Mouse (Mus musculus) hindbrain, embryonic 12.5 days (tissue): ENCODE data around the gene Foxp2. TPM values are rescaled to one million over a fixed set of nuclear protein-coding genes. Genes with fewer than 3 reads are reported as not detected.

ENCODE experiments used
- ATAC-seq: fragments of 200-750 bp; cut with Nextera tagmentation; 2 replicates; pipeline ENCODE4 v1.8.0; 2017; ENCODE audit warnings: moderate TSS enrichment; ENCODE audit not compliant: low FRiP score
- H3K27ac ChIP-seq: fragments of 300-500 bp; sonication (generic); 2 replicates; pipeline ENCODE4 v1.5.1; 2016; ENCODE audit warnings: mild to moderate bottlenecking
- H3K27me3 ChIP-seq: fragments of 300-500 bp; sonication (generic); 2 replicates; pipeline ENCODE4 v1.6.1; 2016; ENCODE audit warnings: mild to moderate bottlenecking
- H3K36me3 ChIP-seq: fragments of 300-500 bp; sonication (generic); 2 replicates; pipeline ENCODE4 v1.6.1; 2016; ENCODE audit warnings: mild to moderate bottlenecking
- H3K4me1 ChIP-seq: fragments of 300-500 bp; sonication (generic); 2 replicates; pipeline ENCODE4 v1.6.1; 2016
- H3K4me2 ChIP-seq: fragments of 300-500 bp; sonication (generic); replicated peaks from 2 replicates; pipeline ENCODE4 v1.6.1; 2016; ENCODE audit warnings: mild to moderate bottlenecking
- H3K4me3 ChIP-seq: fragments of 300-500 bp; sonication (generic); 2 replicates; pipeline ENCODE4 v1.5.1; 2016; ENCODE audit warnings: mild to moderate bottlenecking
- H3K9ac ChIP-seq: fragments of 300-500 bp; sonication (generic); 2 replicates; pipeline ENCODE4 v1.6.1; 2016; ENCODE audit warnings: mild to moderate bottlenecking, moderate library complexity
- H3K9me3 ChIP-seq: fragments of 300-500 bp; sonication (generic); replicated peaks from 2 replicates; pipeline ENCODE4 v1.6.1; 2016; ENCODE audit warnings: mild to moderate bottlenecking
- WGBS: fragments of 180-500 bp; shearing (Covaris S2); methylation state at CpG from one replicate; pipeline ENCODE4 v1.1.7; 2016; 5-methylcytosine and 5-hydroxymethylcytosine counted together
- polyA plus RNA-seq: library from polyadenylated mRNA; unstranded; fragments of >200 nt; fragmentation: Nextera tagmentation; extraction: Ambion mirVana; gene quantifications from 2 replicates; pipeline ENCODE4 v1.2.1, GENCODE M21; 2016

Foxp2 gene
- polyA plus RNA-seq, 1 experiment from 2014 or later: 48.4 TPM

- H3K27ac ChIP-seq: no peak overlapping the region
- H3K4me1 ChIP-seq: no peaks in the 10 kb centered on the region
- no peak overlapping the region for H3K4me2 ChIP-seq
- WGBS: 78% methylated on average over 2 of the region's 2 CpGs
- no peak overlapping the region for H3K9ac ChIP-seq
- no peak for ATAC-seq
- no peaks in the 10 kb centered on the region for H3K36me3 ChIP-seq
- no peak overlapping the region for H3K4me3 ChIP-seq
- no peaks in the 10 kb centered on the region for H3K27me3 ChIP-seq
- no peaks in the 10 kb centered on the region for H3K9me3 ChIP-seq
Measured at GRCm38 (mm10) chr6:15316948-15317347, 415.8 kb downstream of the Foxp2 start.

- no peaks in the 10 kb centered on the region for H3K4me1 ChIP-seq
- no peaks in the 10 kb centered on the region for H3K9me3 ChIP-seq
- no peak overlapping the region for H3K9ac ChIP-seq
- H3K27me3 ChIP-seq: no peaks in the 10 kb centered on the region
- H3K4me3 ChIP-seq: no peak overlapping the region
- no peak overlapping the region for H3K27ac ChIP-seq
- no peak for ATAC-seq
- WGBS: 92% methylated on average over 2 of the region's 2 CpGs
- no peak overlapping the region for H3K4me2 ChIP-seq
- H3K36me3 ChIP-seq: no peaks in the 10 kb centered on the region
Measured at GRCm38 (mm10) chr6:15318343-15318742, 417.2 kb downstream of the Foxp2 start.

GRCm38 (mm10) chr6:15321551-15321974 is 420.4 kb downstream of the Foxp2 start:
- Histone ChIP-seq H3K27me3 (no peaks in the 10 kb centered on the region), H3K9ac (no peak overlapping the region), H3K4me1 (no peaks in the 10 kb centered on the region), H3K4me2 (no peak overlapping the region), H3K27ac (no peak overlapping the region), H3K9me3 (no peaks in the 10 kb centered on the region), H3K4me3 (no peak overlapping the region), H3K36me3 (no peaks in the 10 kb centered on the region)
- WGBS: 68% methylated on average over 2 of the region's 2 CpGs
- ATAC-seq: no peak

DNA sequence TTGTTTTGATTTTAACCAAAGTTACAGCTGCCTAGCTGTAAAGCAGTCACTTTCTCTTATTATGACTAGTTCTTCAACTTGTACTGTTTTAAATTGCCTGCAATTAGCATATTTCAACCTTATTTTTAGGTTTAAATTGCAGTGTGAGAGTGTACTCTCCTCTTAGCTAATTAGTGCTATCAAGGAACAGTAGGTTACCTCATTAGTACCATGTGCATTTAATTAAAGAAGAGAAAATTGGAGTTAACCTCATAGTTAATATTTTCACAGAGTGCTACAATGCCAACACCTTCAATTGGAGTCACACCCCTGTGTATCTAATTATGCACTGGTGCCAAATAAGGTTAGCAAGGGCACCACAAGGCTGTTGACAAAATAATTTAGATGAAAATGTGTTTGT is 421.9 kb downstream of the Foxp2 start:
- no peak for ATAC-seq
- no peaks in the 10 kb centered on the region for H3K36me3 ChIP-seq

DNA sequence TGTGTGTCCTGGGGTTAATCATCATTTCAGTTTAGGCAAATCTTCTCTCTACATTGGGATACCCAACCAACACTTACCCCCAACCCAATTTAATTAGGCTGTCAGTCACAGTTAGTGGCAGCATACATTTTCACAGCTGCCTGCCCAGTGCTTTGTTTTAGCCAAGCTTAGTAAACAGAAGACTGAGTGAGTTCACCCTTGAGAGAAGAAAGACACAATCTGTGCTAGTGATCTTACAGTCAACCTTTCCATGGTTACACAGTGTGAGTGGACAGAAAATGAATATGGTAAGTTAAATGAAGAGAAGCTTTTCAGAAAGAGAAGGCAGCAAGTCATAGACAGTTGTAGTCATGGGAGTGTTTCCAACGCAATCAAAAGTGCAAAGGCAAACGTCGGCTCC is 446.6 kb downstream of the Foxp2 start:
- no peak overlapping the region for H3K4me2 ChIP-seq
- H3K27ac ChIP-seq: no peak overlapping the region
- ATAC-seq: peak; percentile 84
- no peak overlapping the region for H3K9ac ChIP-seq
- H3K4me3 ChIP-seq: no peak overlapping the region
- 61% methylated on average over 3 of the region's 3 CpGs for WGBS
- H3K36me3 ChIP-seq: no peaks in the 10 kb centered on the region
- H3K9me3 ChIP-seq: no peaks in the 10 kb centered on the region
- no peaks in the 10 kb centered on the region for H3K4me1 ChIP-seq
- H3K27me3 ChIP-seq: no peaks in the 10 kb centered on the region

More for the DNA sequence above, 421.9 kb downstream of the Foxp2 start:
- Histone ChIP-seq H3K4me1 (no peaks in the 10 kb centered on the region), H3K27ac (no peak overlapping the region), H3K4me3 (no peak overlapping the region), H3K9ac (no peak overlapping the region), H3K9me3 (no peaks in the 10 kb centered on the region), H3K4me2 (no peak overlapping the region), H3K27me3 (no peaks in the 10 kb centered on the region)

GRCm38 (mm10) chr6:15355852-15356251 is 454.7 kb downstream of the Foxp2 start:
- no peak overlapping the region for H3K27ac ChIP-seq

GRCm38 (mm10) chr6:15370281-15370680 is 469.1 kb downstream of the Foxp2 start:
- no peak overlapping the region for H3K9ac ChIP-seq
- peak overlapping the region; percentile 17; the same call in 1 of the 2 replicates for H3K27ac ChIP-seq
- WGBS: 39% methylated on average over 8 of the region's 8 CpGs
- no peaks in the 10 kb centered on the region for H3K9me3 ChIP-seq
- ATAC-seq: no peak
- no peaks in the 10 kb centered on the region for H3K27me3 ChIP-seq
- H3K4me1 ChIP-seq: peaks cover 16% of the 10 kb centered on the region
- H3K36me3 ChIP-seq: no peaks in the 10 kb centered on the region
- H3K4me3 ChIP-seq: no peak overlapping the region
- H3K4me2 ChIP-seq: no peak overlapping the region

More at GRCm38 (mm10) chr6:15355852-15356251, 454.7 kb downstream of the Foxp2 start:
- Histone ChIP-seq H3K4me1 (no peaks in the 10 kb centered on the region), H3K9me3 (no peaks in the 10 kb centered on the region), H3K27me3 (no peaks in the 10 kb centered on the region), H3K4me2 (no peak overlapping the region), H3K4me3 (no peak overlapping the region), H3K9ac (no peak overlapping the region), H3K36me3 (no peaks in the 10 kb centered on the region)
- ATAC-seq: no peak
- 83% methylated on average over 4 of the region's 4 CpGs for WGBS

- no peak overlapping the region for H3K27ac ChIP-seq
- no peak overlapping the region for H3K4me2 ChIP-seq
- H3K36me3 ChIP-seq: no peaks in the 10 kb centered on the region
- 76% methylated on average over 4 of the region's 4 CpGs for WGBS
- peaks cover 16% of the 10 kb centered on the region for H3K4me1 ChIP-seq
- no peak for ATAC-seq
- H3K9ac ChIP-seq: no peak overlapping the region
- H3K27me3 ChIP-seq: no peaks in the 10 kb centered on the region
- H3K9me3 ChIP-seq: no peaks in the 10 kb centered on the region
- H3K4me3 ChIP-seq: no peak overlapping the region
Measured at GRCm38 (mm10) chr6:15370827-15371226, 469.7 kb downstream of the Foxp2 start.

DNA sequence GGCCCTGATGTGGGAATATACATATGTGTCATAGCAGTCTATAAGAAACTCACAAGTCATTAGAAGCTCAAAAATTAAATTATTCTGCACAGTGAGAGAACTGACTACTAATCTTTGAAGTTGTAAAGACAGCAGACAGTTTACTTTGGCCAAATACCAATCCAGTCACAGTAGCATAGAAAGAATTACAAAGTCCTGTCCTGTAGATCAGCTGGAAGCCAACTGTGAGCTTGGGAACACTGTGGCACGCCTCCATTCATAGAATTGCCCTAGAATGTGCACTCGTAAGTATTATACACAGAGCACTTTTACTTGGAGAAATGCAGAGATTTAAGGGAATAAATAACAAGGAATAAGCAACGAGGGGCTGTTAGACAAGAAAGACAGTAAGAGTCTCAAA is 472.5 kb downstream of the Foxp2 start:
- no peak overlapping the region for H3K27ac ChIP-seq
- H3K27me3 ChIP-seq: no peaks in the 10 kb centered on the region
- H3K9me3 ChIP-seq: no peaks in the 10 kb centered on the region
- no peak for ATAC-seq
- no peaks in the 10 kb centered on the region for H3K36me3 ChIP-seq
- WGBS: 64% methylated on average over 3 of the region's 3 CpGs
- no peak overlapping the region for H3K9ac ChIP-seq
- H3K4me2 ChIP-seq: no peak overlapping the region
- peaks cover 23% of the 10 kb centered on the region for H3K4me1 ChIP-seq
- H3K4me3 ChIP-seq: no peak overlapping the region

DNA sequence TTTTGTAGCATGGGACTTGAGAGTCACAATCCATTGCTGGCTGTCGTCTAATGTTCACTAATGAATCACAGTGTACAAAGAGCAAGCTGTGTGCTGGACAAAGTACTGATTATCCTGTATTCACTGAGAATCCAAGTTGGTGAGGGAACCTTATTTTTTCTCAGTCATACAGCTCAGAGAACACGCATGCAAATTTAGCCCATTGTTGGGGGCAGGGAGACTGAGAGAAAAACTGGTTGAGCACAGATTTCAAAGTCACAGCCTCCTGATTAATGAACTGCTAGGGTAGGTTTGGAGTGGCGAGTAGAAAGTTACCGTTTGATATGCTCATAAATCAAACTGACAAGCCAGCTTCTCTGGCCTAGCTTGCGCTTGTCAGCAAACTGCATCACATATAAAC is 477.1 kb downstream of the Foxp2 start:
- Histone ChIP-seq H3K9ac (no peak overlapping the region), H3K9me3 (no peaks in the 10 kb centered on the region), H3K27ac (peak overlapping the region; percentile 9; the same call in 1 of the 2 replicates), H3K4me3 (no peak overlapping the region), H3K36me3 (no peaks in the 10 kb centered on the region), H3K4me1 (peaks cover 15% of the 10 kb centered on the region), H3K27me3 (no peaks in the 10 kb centered on the region), H3K4me2 (no peak overlapping the region)
- ATAC-seq: peak; percentile 81
- WGBS: 23% methylated on average over 5 of the region's 5 CpGs

DNA sequence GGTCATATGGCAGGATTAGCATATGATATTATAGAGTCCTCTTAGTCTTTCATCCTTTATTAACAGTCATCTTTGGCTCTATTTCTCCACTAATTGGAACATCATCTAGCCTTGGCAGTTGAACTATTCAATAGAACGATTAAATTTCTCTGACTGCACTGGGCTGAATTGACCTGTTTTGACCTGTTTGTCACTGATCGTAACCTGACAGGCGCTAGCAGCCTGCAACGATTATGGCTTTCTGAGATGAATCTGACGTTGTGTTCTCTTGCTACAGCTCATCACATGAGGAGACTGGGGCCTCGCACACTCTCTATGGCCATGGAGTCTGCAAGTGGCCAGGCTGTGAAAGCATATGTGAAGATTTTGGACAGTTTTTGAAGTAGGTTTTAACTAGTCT is 495.3 kb downstream of the Foxp2 start:
- Histone ChIP-seq H3K4me1 (peaks cover 7% of the 10 kb centered on the region; the same call in 1 of the 2 replicates), H3K27ac (no peak overlapping the region), H3K27me3 (no peaks in the 10 kb centered on the region), H3K36me3 (0 out of 2 replicates have a peak, but pooled peaks cover 3% of the 10 kb centered on the region), H3K4me3 (no peak overlapping the region), H3K9ac (no peak overlapping the region), H3K9me3 (no peaks in the 10 kb centered on the region), H3K4me2 (no peak overlapping the region)
- 43% methylated on average over 6 of the region's 6 CpGs for WGBS
- ATAC-seq: no peak

DNA sequence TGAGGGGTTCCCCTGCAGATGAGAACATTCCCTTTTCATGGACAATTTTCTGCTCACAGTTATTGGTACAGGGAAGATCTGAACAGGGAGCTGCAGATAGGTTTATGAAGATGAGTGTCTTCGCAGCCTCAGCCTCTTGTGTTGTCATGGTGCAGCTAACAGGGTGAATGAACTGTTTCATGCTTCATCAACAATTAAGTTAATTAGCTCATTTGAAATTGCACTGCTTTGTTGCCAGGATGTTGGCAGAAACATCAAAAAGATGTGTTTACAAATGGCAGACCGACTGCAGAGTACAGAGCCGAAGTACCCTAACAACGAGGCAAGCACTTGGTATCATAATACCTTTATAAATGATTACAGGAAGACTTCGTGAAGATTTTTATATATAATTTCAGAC is 496.3 kb downstream of the Foxp2 start:
- H3K4me3 ChIP-seq: no peak overlapping the region
- H3K27ac ChIP-seq: no peak overlapping the region
- H3K4me1 ChIP-seq: peaks cover 7% of the 10 kb centered on the region; the same call in 1 of the 2 replicates
- H3K27me3 ChIP-seq: no peaks in the 10 kb centered on the region
- ATAC-seq: peak; percentile 86
- H3K4me2 ChIP-seq: no peak overlapping the region
- WGBS: 40% methylated on average over 5 of the region's 5 CpGs
- H3K36me3 ChIP-seq: 0 out of 2 replicates have a peak, but pooled peaks cover 3% of the 10 kb centered on the region
- H3K9me3 ChIP-seq: no peaks in the 10 kb centered on the region
- H3K9ac ChIP-seq: no peak overlapping the region

DNA sequence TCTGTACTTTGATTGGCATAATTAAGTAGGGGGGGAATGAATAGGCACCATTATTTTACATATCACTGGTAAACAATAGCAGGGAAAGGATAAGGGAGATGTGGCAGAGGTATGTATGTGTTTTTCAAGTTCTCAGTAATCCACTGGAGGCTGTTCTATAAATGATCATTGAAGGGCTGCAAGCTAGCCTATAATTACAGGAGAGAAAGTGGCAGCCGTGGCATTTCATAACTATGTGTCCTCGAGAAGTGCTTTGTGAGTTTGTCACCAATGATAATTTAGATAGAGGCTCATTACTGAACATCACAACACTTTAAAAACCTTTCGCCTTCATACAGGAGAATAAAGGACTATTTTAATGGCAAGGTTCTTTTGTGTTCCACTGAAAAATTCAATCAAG is 500.0 kb downstream of the Foxp2 start:
- WGBS: 61% methylated on average over 3 of the region's 3 CpGs
- Histone ChIP-seq H3K4me3 (no peak overlapping the region), H3K9ac (no peak overlapping the region), H3K27ac (no peak overlapping the region), H3K36me3 (no peaks in the 10 kb centered on the region), H3K4me2 (no peak overlapping the region), H3K9me3 (no peaks in the 10 kb centered on the region), H3K4me1 (peaks cover 16% of the 10 kb centered on the region; the same call in 1 of the 2 replicates), H3K27me3 (no peaks in the 10 kb centered on the region)
- no peak for ATAC-seq
